Mouse (Mus musculus): Measurements from ENCODE around the gene H2-M3. TPM values are rescaled to one million over a fixed set of nuclear protein-coding genes. Genes with fewer than 3 reads are reported as not detected.
A peak's percentile ranks its signal among the peaks of the same experiment; 100 is the strongest.
"Not testable (repeated sequence)": the region's sequence is repeated elsewhere in the genome, so short reads cannot be mapped to it uniquely, and the experiment has no call there.

H2-M3 gene
- polyA plus RNA-seq (2014; fragmentation: Nextera tagmentation; extraction: Ambion mirVana): 1.1 and 1.2 TPM in 2 replicates

DNA sequence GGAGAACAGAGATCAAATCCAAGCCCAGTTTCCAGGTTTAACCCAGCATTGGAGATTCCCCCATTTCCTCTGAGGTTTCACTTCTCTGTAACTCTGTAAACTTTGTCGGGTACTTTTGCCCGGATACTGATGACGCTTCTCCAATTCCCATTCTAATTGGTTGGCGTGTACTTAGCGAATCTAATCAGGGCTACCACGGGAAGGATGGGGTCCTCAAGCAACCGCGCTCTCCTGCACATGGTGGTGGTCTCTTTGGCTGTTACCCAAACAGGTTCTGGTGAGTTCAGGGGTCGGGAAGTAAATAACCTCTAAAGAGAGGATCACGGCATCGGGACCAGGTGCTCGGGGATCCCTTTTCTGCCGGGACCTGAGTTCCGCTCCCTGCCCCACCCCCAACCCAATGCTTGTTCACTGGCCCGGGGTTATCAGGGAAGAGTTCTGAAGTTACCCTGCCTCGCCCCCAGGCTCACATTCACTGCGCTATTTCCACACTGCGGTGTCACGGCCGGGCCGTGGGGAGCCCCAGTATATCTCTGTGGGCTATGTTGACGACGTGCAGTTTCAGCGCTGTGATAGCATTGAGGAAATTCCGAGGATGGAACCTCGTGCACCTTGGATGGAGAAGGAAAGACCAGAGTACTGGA lies at the start of gene H2-M3:
TSS of gene H2-M3 (plus strand) at position 163 of the 644 bp plus-strand sequence.
- 3% methylated on average over 26 of the region's 26 CpGs for WGBS
- H3K27ac ChIP-seq (ENCODE audit: low read depth, low read length): no peak within 1 kb of the TSS
- H3K4me2 ChIP-seq (ENCODE audit: low read length): peak within 1 kb of the TSS; percentile 92
- H3K9ac ChIP-seq (ENCODE audit: low read length): peak within 1 kb of the TSS; percentile 49
- H3K27me3 ChIP-seq (replicated peaks; ENCODE audit: control insufficient read depth, insufficient read depth, low read length): no peaks in the 10 kb centered on the region
- no peaks in the 10 kb centered on the region for H3K9me3 ChIP-seq (replicated peaks; ENCODE audit: control insufficient read depth, low read length)
- DNase-seq (ENCODE audit: low spot score) (peak; percentile 93), ATAC-seq (peak; percentile 99)
- no peaks in the 10 kb centered on the region for H3K36me3 ChIP-seq (ENCODE audit: control insufficient read depth, insufficient read depth, low read length)
- peak within 1 kb of the TSS; percentile 42 for H3K4me3 ChIP-seq (ENCODE audit: low read depth, low read length)
- H3K4me1 ChIP-seq (ENCODE audit: control insufficient read depth, insufficient read depth, low read length): 0 out of 2 replicates have a peak, but pooled peaks cover 3% of the 10 kb centered on the region

- H3K4me3 ChIP-seq (ENCODE audit: low read depth, low read length): no peak overlapping the region
- no peak for ATAC-seq
- no peaks in the 10 kb centered on the region for H3K4me1 ChIP-seq (ENCODE audit: control insufficient read depth, insufficient read depth, low read length)
- H3K27me3 ChIP-seq (replicated peaks; ENCODE audit: control insufficient read depth, insufficient read depth, low read length): no peaks in the 10 kb centered on the region
- H3K9me3 ChIP-seq (replicated peaks; ENCODE audit: control insufficient read depth, low read length): peaks cover 4% of the 10 kb centered on the region; the same call in 1 of the 2 replicates
- no peak overlapping the region for H3K4me2 ChIP-seq (ENCODE audit: low read length)
- WGBS: 30% methylated on average over 1 of the region's 1 CpGs
- H3K27ac ChIP-seq (ENCODE audit: low read depth, low read length): no peak overlapping the region
- DNase-seq (ENCODE audit: low spot score): peak; percentile 5
- H3K36me3 ChIP-seq (ENCODE audit: control insufficient read depth, insufficient read depth, low read length): no peaks in the 10 kb centered on the region
- no peak overlapping the region for H3K9ac ChIP-seq (ENCODE audit: low read length)
Observed at GRCm38 (mm10) chr17:37221879-37222278, 48.1 kb upstream of the H2-M3 start.

DNA sequence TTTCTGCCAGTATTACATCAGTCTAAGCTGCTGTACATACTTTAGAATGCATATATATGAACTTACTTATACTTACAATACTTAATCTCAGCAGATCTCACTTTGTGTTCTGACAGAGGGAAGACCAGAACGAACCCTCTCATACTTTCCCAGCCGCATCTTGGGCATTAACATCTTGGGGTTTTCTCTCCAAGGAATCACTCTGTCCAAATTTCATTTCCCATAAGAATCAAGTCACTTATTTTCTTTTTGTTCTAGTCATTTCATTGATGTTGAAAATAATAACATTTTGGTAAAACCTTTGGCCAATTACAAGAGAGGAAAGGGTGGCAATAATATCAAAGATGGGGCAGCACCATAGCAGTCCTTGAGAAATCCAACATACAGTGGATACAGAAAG lies 32.8 kb upstream of the H2-M3 start, which contains the start of gene Olfr97:
TSS of gene Olfr97 (minus strand) at position 101 of the 400 bp plus-strand sequence.
- not testable (repeated sequence) for H3K27ac ChIP-seq (ENCODE audit: low read depth, low read length)

GRCm38 (mm10) chr17:37242198-37242597 lies 27.8 kb upstream of the H2-M3 start:
- no peaks in the 10 kb centered on the region for H3K27me3 ChIP-seq (replicated peaks; ENCODE audit: control insufficient read depth, insufficient read depth, low read length)
- no peak overlapping the region for H3K4me2 ChIP-seq (ENCODE audit: low read length)
- no peaks in the 10 kb centered on the region for H3K4me1 ChIP-seq (ENCODE audit: control insufficient read depth, insufficient read depth, low read length)
- 0 out of 2 replicates have a peak, but pooled peaks cover 3% of the 10 kb centered on the region for H3K9me3 ChIP-seq (replicated peaks; ENCODE audit: control insufficient read depth, low read length)
- ATAC-seq (no peak), DNase-seq (ENCODE audit: low spot score) (no peak)
- no peak overlapping the region for H3K9ac ChIP-seq (ENCODE audit: low read length)
- H3K36me3 ChIP-seq (ENCODE audit: control insufficient read depth, insufficient read depth, low read length): no peaks in the 10 kb centered on the region
- H3K27ac ChIP-seq (ENCODE audit: low read depth, low read length): no peak overlapping the region
- 58% methylated on average over 3 of the region's 3 CpGs for WGBS
- H3K4me3 ChIP-seq (ENCODE audit: low read depth, low read length): no peak overlapping the region

More for the DNA sequence above, 32.8 kb upstream of the H2-M3 start, which contains the start of gene Olfr97:
- DNase-seq (ENCODE audit: low spot score); H3K27me3 ChIP-seq (replicated peaks; ENCODE audit: control insufficient read depth, insufficient read depth, low read length); H3K4me2 ChIP-seq (ENCODE audit: low read length); H3K36me3 ChIP-seq (ENCODE audit: control insufficient read depth, insufficient read depth, low read length); H3K4me3 ChIP-seq (ENCODE audit: low read depth, low read length); ATAC-seq; H3K4me1 ChIP-seq (ENCODE audit: control insufficient read depth, insufficient read depth, low read length); H3K9me3 ChIP-seq (replicated peaks; ENCODE audit: control insufficient read depth, low read length); H3K9ac ChIP-seq (ENCODE audit: low read length): not testable (repeated sequence)
- WGBS: 93% methylated on average over 2 of the region's 2 CpGs

DNA sequence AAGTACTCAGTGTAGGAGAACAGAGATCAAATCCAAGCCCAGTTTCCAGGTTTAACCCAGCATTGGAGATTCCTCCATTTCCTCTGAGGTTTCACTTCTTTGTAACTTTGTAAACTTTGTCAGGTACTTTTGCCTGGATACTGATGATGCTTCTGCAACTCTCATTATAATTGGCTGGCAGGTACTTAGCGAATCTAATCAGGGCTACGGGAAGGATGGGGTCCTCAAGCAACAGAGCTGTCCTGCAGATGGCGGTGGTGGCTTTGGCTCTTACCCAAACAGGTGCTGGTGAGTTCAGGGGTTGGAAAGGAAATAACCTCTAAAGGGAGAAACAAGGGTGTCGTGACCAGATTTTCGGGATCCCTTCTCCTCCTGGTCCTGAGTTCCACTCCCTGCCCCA lies 23.3 kb upstream of the H2-M3 start:
- Histone ChIP-seq H3K4me3 (ENCODE audit: low read depth, low read length) (no peak overlapping the region), H3K27ac (ENCODE audit: low read depth, low read length) (no peak overlapping the region), H3K27me3 (replicated peaks; ENCODE audit: control insufficient read depth, insufficient read depth, low read length) (no peaks in the 10 kb centered on the region), H3K9me3 (replicated peaks; ENCODE audit: control insufficient read depth, low read length) (no peaks in the 10 kb centered on the region), H3K9ac (ENCODE audit: low read length) (no peak overlapping the region), H3K36me3 (ENCODE audit: control insufficient read depth, insufficient read depth, low read length) (no peaks in the 10 kb centered on the region), H3K4me1 (ENCODE audit: control insufficient read depth, insufficient read depth, low read length) (no peaks in the 10 kb centered on the region), H3K4me2 (ENCODE audit: low read length) (no peak overlapping the region)
- DNase-seq (ENCODE audit: low spot score) (peak; percentile 29), ATAC-seq (no peak)
- 34% methylated on average over 5 of the region's 5 CpGs for whole genome bisulfite sequencing

GRCm38 (mm10) chr17:37249460-37249859 lies 20.6 kb upstream of the H2-M3 start:
- Histone ChIP-seq H3K4me3 (ENCODE audit: low read depth, low read length) (no peak overlapping the region), H3K36me3 (ENCODE audit: control insufficient read depth, insufficient read depth, low read length) (no peaks in the 10 kb centered on the region), H3K4me1 (ENCODE audit: control insufficient read depth, insufficient read depth, low read length) (no peaks in the 10 kb centered on the region), H3K9me3 (replicated peaks; ENCODE audit: control insufficient read depth, low read length) (no peaks in the 10 kb centered on the region), H3K27me3 (replicated peaks; ENCODE audit: control insufficient read depth, insufficient read depth, low read length) (no peaks in the 10 kb centered on the region), H3K4me2 (ENCODE audit: low read length) (no peak overlapping the region), H3K27ac (ENCODE audit: low read depth, low read length) (no peak overlapping the region), H3K9ac (ENCODE audit: low read length) (no peak overlapping the region)
- no peak for DNase-seq (ENCODE audit: low spot score)
- ATAC-seq: no peak

- Histone ChIP-seq H3K4me2 (ENCODE audit: low read length) (no peak overlapping the region), H3K36me3 (ENCODE audit: control insufficient read depth, insufficient read depth, low read length) (no peaks in the 10 kb centered on the region), H3K4me3 (ENCODE audit: low read depth, low read length) (no peak overlapping the region), H3K27ac (ENCODE audit: low read depth, low read length) (no peak overlapping the region), H3K27me3 (replicated peaks; ENCODE audit: control insufficient read depth, insufficient read depth, low read length) (no peaks in the 10 kb centered on the region), H3K9ac (ENCODE audit: low read length) (no peak overlapping the region), H3K4me1 (ENCODE audit: control insufficient read depth, insufficient read depth, low read length) (no peaks in the 10 kb centered on the region), H3K9me3 (replicated peaks; ENCODE audit: control insufficient read depth, low read length) (no peaks in the 10 kb centered on the region)
- DNase-seq (ENCODE audit: low spot score) (no peak), ATAC-seq (no peak)
- 9% methylated on average over 1 of the region's 1 CpGs for WGBS
Observed at GRCm38 (mm10) chr17:37250544-37250943, 19.5 kb upstream of the H2-M3 start.

GRCm38 (mm10) chr17:37263626-37264025 lies 6.4 kb upstream of the H2-M3 start, which contains the start of gene Olfr98:
Olfr98 (minus strand) TSS chr17:37263749.
- 67% methylated on average over 1 of the region's 1 CpGs for WGBS
- Histone ChIP-seq H3K27ac (ENCODE audit: low read depth, low read length) (no peak within 1 kb of the TSS), H3K9me3 (replicated peaks; ENCODE audit: control insufficient read depth, low read length) (no peaks in the 10 kb centered on the region), H3K27me3 (replicated peaks; ENCODE audit: control insufficient read depth, insufficient read depth, low read length) (no peaks in the 10 kb centered on the region), H3K36me3 (ENCODE audit: control insufficient read depth, insufficient read depth, low read length) (no peaks in the 10 kb centered on the region), H3K4me3 (ENCODE audit: low read depth, low read length) (no peak within 1 kb of the TSS), H3K4me1 (ENCODE audit: control insufficient read depth, insufficient read depth, low read length) (no peaks in the 10 kb centered on the region), H3K4me2 (ENCODE audit: low read length) (no peak within 1 kb of the TSS), H3K9ac (ENCODE audit: low read length) (no peak within 1 kb of the TSS)
- no peak for ATAC-seq
- no peak for DNase-seq (ENCODE audit: low spot score)

DNA sequence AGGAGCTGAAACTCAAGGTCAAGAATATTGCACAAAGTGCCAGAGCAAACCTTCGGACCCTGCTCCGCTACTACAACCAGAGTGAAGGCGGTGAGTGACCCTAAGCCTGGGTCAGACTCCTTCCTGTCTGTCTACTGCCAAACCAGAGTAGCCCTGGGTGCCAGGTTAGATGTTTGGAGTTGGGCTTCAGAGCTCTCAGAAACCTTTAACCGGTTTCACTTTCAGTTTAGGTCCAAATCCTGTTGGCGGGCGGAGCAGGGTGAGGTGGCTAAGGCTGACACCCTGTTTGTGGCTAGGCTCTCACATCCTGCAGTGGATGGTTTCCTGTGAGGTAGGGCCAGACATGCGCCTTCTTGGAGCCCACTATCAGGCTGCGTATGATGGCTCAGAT lies 677 bp downstream of the H2-M3 start:
- Histone ChIP-seq H3K27me3 (replicated peaks; ENCODE audit: control insufficient read depth, insufficient read depth, low read length) (no peaks in the 10 kb centered on the region), H3K4me3 (ENCODE audit: low read depth, low read length) (peak overlapping the region; percentile 42), H3K9ac (ENCODE audit: low read length) (peak overlapping the region; percentile 49; the same call in 1 of the 2 replicates), H3K36me3 (ENCODE audit: control insufficient read depth, insufficient read depth, low read length) (no peaks in the 10 kb centered on the region), H3K4me2 (ENCODE audit: low read length) (peak overlapping the region; percentile 92), H3K27ac (ENCODE audit: low read depth, low read length) (no peak overlapping the region), H3K4me1 (ENCODE audit: control insufficient read depth, insufficient read depth, low read length) (0 out of 2 replicates have a peak, but pooled peaks cover 3% of the 10 kb centered on the region), H3K9me3 (replicated peaks; ENCODE audit: control insufficient read depth, low read length) (no peaks in the 10 kb centered on the region)
- DNase-seq (ENCODE audit: low spot score): no peak
- ATAC-seq: no peak
- 70% methylated on average over 8 of the region's 8 CpGs for WGBS
